Mouse (Mus musculus) stomach, embryonic 16.5 days (tissue): ENCODE measurements around the gene Bcl2l10. TPM values are rescaled to one million over a fixed set of nuclear protein-coding genes. Genes with fewer than 3 reads are reported as not detected.

ENCODE experiments used
- ATAC-seq: fragments of 200-750 bp; cut with Nextera tagmentation; 2 replicates; pipeline ENCODE4 v1.8.0; 2017; ENCODE audit warnings: moderate number of reproducible peaks, moderate TSS enrichment; ENCODE audit not compliant: insufficient read depth, low FRiP score
- H3K27ac ChIP-seq: fragments of 300-500 bp; sonication (generic); 2 replicates; pipeline ENCODE4 v1.5.1; 2014; ENCODE audit warnings: low read length
- H3K27me3 ChIP-seq: fragments of 300-500 bp; sonication (generic); 2 replicates; pipeline ENCODE4 v1.6.1; 2014; ENCODE audit warnings: low read length, control low read depth, mixed read lengths; ENCODE audit not compliant: control insufficient read depth, insufficient read depth
- H3K36me3 ChIP-seq: fragments of 300-500 bp; sonication (generic); 2 replicates; pipeline ENCODE4 v1.6.1; 2014; ENCODE audit warnings: low read length; ENCODE audit not compliant: control insufficient read depth, insufficient read depth
- H3K4me1 ChIP-seq: fragments of 300-500 bp; sonication (generic); 2 replicates; pipeline ENCODE4 v1.6.1; 2014; ENCODE audit warnings: low read length, control low read depth, mixed read lengths; ENCODE audit not compliant: control insufficient read depth, insufficient read depth
- H3K4me2 ChIP-seq: fragments of 300-500 bp; sonication (generic); 2 replicates; pipeline ENCODE4 v1.6.1; 2014; ENCODE audit warnings: low read depth, low read length, mixed read lengths
- H3K4me3 ChIP-seq: fragments of 300-500 bp; sonication (generic); replicated peaks from 2 replicates; pipeline ENCODE4 v1.5.1; 2014; ENCODE audit warnings: mild to moderate bottlenecking, low read length
- H3K9ac ChIP-seq: fragments of 300-500 bp; sonication (generic); 2 replicates; pipeline ENCODE4 v1.6.1; 2014; ENCODE audit warnings: low read length
- H3K9me3 ChIP-seq: fragments of 300-500 bp; sonication (generic); replicated peaks from 2 replicates; pipeline ENCODE4 v1.6.1; 2016; ENCODE audit warnings: low read length, control low read depth; ENCODE audit not compliant: control insufficient read depth
- WGBS: fragments of 180-500 bp; shearing (Covaris S2); extraction: QIAGEN DNeasy Blood & Tissue Kit; methylation state at CpG from one replicate; pipeline ENCODE4 v1.1.7; 2014; 5-methylcytosine and 5-hydroxymethylcytosine counted together
- polyA plus RNA-seq: library from polyadenylated mRNA; unstranded; fragments of >200 nt; fragmentation: Nextera tagmentation; extraction: Ambion mirVana; gene quantifications from 2 replicates; pipeline ENCODE4 v1.2.1, GENCODE M21; 2015

The Bcl2l10 gene
- polyA plus RNA-seq, 1 experiment from 2014 or later, result not detected

GRCm38 (mm10) chr9:75378774-75379173 lies 31.2 kb downstream of the Bcl2l10 start:
- H3K4me3 ChIP-seq, result no peak overlapping the region
- H3K4me1 ChIP-seq, result no peaks in the 10 kb centered on the region
- no peak overlapping the region for H3K9ac ChIP-seq
- no peaks in the 10 kb centered on the region for H3K36me3 ChIP-seq
- no peak overlapping the region for H3K27ac ChIP-seq
- H3K27me3 ChIP-seq, result no peaks in the 10 kb centered on the region
- WGBS, result 62% methylated on average over 2 of the region's 2 CpGs
- H3K4me2 ChIP-seq, result no peak overlapping the region
- H3K9me3 ChIP-seq, result no peaks in the 10 kb centered on the region
- no peak for ATAC-seq

GRCm38 (mm10) chr9:75382825-75383224 lies 35.3 kb downstream of the Bcl2l10 start:
- Histone ChIP-seq H3K9ac (no peak overlapping the region), H3K4me2 (no peak overlapping the region), H3K4me3 (no peak overlapping the region), H3K27me3 (no peaks in the 10 kb centered on the region), H3K9me3 (no peaks in the 10 kb centered on the region), H3K36me3 (no peaks in the 10 kb centered on the region), H3K27ac (no peak overlapping the region), H3K4me1 (no peaks in the 10 kb centered on the region)
- WGBS, result 87% methylated on average over 14 of the region's 14 CpGs
- ATAC-seq, result no peak

DNA sequence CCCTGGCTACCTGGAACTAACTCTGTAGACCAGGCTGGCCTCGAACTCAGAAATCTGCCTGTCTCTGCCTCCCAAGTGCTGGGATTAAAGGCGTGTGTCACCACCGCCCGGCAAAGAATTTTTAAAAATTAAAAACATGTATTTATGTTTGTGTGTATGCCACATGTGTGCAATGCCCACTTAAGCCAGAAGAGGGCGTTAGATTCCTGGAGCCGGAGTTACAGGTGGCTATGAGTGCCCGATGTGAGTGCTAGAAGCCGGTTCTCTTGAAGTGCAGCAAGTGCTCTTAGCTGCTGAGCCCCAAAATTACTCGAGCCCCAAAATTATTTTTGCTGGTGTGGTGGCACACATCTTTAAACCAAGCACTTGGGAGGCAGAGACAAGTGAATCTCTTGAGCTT lies 36.2 kb downstream of the Bcl2l10 start:
- Histone ChIP-seq H3K4me2 (no peak overlapping the region), H3K9ac (no peak overlapping the region), H3K9me3 (no peaks in the 10 kb centered on the region), H3K27me3 (no peaks in the 10 kb centered on the region), H3K4me1 (no peaks in the 10 kb centered on the region), H3K4me3 (no peak overlapping the region), H3K36me3 (peaks cover 5% of the 10 kb centered on the region; the same call in 1 of the 2 replicates), H3K27ac (no peak overlapping the region)
- ATAC-seq, result no peak
- WGBS, result 85% methylated on average over 9 of the region's 9 CpGs

DNA sequence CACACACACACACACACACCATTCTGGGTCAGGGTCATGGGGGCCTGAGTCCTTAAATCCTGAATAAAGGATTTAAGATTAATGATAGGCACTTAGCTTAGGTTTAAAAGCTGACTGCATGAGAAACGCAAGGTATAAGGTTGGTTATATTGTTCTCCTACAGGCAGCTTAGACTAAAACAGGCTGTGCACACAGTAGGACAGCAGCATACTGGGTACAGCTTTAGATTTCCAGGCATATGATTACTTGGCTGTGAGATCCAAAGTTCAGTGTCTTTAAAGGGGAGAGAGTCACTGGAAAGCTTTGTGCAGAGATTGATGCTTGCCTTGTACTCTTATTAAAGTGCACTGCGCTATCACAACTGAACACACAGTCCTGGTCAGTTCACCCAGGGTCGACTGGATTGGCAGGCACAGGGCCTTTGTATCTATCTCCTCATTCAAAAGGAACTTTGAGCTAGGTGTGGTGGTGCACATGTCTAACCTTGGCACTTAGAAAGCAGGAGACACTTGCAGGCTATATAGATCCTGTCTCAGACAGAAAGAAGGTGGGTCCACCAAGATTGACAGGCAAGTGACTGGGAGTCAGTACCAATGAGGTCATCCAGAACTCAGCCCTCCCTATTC lies 36.9 kb downstream of the Bcl2l10 start:
- Histone ChIP-seq H3K4me3 (no peak overlapping the region), H3K27me3 (no peaks in the 10 kb centered on the region), H3K27ac (no peak overlapping the region), H3K9me3 (no peaks in the 10 kb centered on the region), H3K9ac (no peak overlapping the region), H3K36me3 (peaks cover 11% of the 10 kb centered on the region; the same call in 1 of the 2 replicates), H3K4me1 (no peaks in the 10 kb centered on the region), H3K4me2 (no peak overlapping the region)
- peak; percentile 29; the same call in 1 of the 2 replicates for ATAC-seq
- 77% methylated on average over 3 of the region's 3 CpGs for WGBS

- Histone ChIP-seq H3K9ac (no peak overlapping the region), H3K4me3 (no peak overlapping the region), H3K4me1 (no peaks in the 10 kb centered on the region), H3K4me2 (no peak overlapping the region), H3K36me3 (peaks cover 11% of the 10 kb centered on the region; the same call in 1 of the 2 replicates), H3K27me3 (no peaks in the 10 kb centered on the region), H3K27ac (no peak overlapping the region), H3K9me3 (no peaks in the 10 kb centered on the region)
- 74% methylated on average over 9 of the region's 9 CpGs for WGBS
- ATAC-seq, result no peak
Observed at GRCm38 (mm10) chr9:75385218-75385974, 37.8 kb downstream of the Bcl2l10 start.

- Histone ChIP-seq H3K27ac (no peak overlapping the region), H3K4me2 (no peak overlapping the region), H3K9me3 (no peaks in the 10 kb centered on the region), H3K9ac (no peak overlapping the region), H3K4me1 (no peaks in the 10 kb centered on the region), H3K27me3 (no peaks in the 10 kb centered on the region), H3K4me3 (no peak overlapping the region), H3K36me3 (peaks cover 17% of the 10 kb centered on the region; the same call in 1 of the 2 replicates)
- 66% methylated on average over 12 of the region's 12 CpGs for WGBS
- no peak for ATAC-seq
Observed at GRCm38 (mm10) chr9:75393251-75393650, 45.7 kb downstream of the Bcl2l10 start.

- no peaks in the 10 kb centered on the region for H3K27me3 ChIP-seq
- H3K27ac ChIP-seq, result no peak overlapping the region
- H3K36me3 ChIP-seq, result 0 out of 2 replicates have a peak, but pooled peaks cover 6% of the 10 kb centered on the region
- H3K9ac ChIP-seq, result no peak overlapping the region
- no peak for ATAC-seq
- H3K4me1 ChIP-seq, result peaks cover 4% of the 10 kb centered on the region; the same call in 1 of the 2 replicates
- no peaks in the 10 kb centered on the region for H3K9me3 ChIP-seq
- H3K4me2 ChIP-seq, result no peak overlapping the region
- 66% methylated on average over 6 of the region's 6 CpGs for WGBS
- no peak overlapping the region for H3K4me3 ChIP-seq
Observed at GRCm38 (mm10) chr9:75395971-75396370, 48.4 kb downstream of the Bcl2l10 start.

GRCm38 (mm10) chr9:75399069-75399468 lies 51.5 kb downstream of the Bcl2l10 start:
- Histone ChIP-seq H3K27ac (no peak overlapping the region), H3K4me1 (peaks cover 17% of the 10 kb centered on the region), H3K9me3 (no peaks in the 10 kb centered on the region), H3K4me3 (no peak overlapping the region), H3K9ac (no peak overlapping the region), H3K4me2 (no peak overlapping the region), H3K36me3 (no peaks in the 10 kb centered on the region), H3K27me3 (no peaks in the 10 kb centered on the region)
- no peak for ATAC-seq
- 91% methylated on average over 4 of the region's 4 CpGs for WGBS

DNA sequence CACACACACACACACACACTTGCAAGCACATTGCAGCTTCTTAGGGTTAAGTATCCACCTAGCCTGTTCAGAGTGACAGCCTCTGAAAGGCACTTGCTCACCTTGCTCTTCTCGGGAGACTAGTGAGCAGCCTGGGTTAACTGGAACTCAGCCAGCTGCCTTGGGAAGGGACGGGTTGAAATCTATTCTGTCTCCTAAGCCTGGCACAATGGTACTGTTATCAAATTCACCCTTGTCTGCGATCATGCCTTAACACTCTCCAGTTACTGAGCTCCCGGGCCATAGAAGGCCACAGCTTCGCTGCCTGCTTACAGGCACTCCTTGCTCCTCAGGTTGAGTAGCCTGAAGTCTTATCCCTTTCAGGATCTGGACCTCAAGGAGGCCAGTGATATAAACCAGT lies 53.1 kb downstream of the Bcl2l10 start:
- no peak overlapping the region for H3K4me2 ChIP-seq
- WGBS, result 53% methylated on average over 5 of the region's 5 CpGs

More for the DNA sequence above, 53.1 kb downstream of the Bcl2l10 start:
- peak; percentile 40; the same call in 1 of the 2 replicates for ATAC-seq
- Histone ChIP-seq H3K9me3 (no peaks in the 10 kb centered on the region), H3K4me1 (peaks cover 24% of the 10 kb centered on the region), H3K36me3 (no peaks in the 10 kb centered on the region), H3K4me3 (no peak overlapping the region), H3K9ac (no peak overlapping the region), H3K27me3 (no peaks in the 10 kb centered on the region), H3K27ac (no peak overlapping the region)
